Comparison of ENCODE assay signal across 20 mouse cellular contexts in genomic region chr11:45173546-45173945, GRCm38 (mm10).
DNase-seq lines count a peak whose midpoint lies in the region; ATAC-seq and TF ChIP-seq lines count a peak whose summit lies in the region.
"Had no signal": no experiment of that assay in that cellular context is flagged by ENCODE, and none has a peak within 500 bp of the region (broad histone marks: within the 10 kb centered on the region; RNA-seq: fewer than 3 reads in every experiment).

No protein-coding gene starts in this region.

- H3K4me2 ChIP-seq in heart, embryonic 11.5 days = no peak overlapping the region
- no peak overlapping the region for H3K4me2 ChIP-seq in limb, embryonic 13.5 days (replicated peaks)
- H3K4me2 ChIP-seq: hindbrain, embryonic 12.5 days; neural tube, embryonic 15.5 days had no signal

- no peaks in the 10 kb centered on the region for H3K9me3 ChIP-seq in heart, embryonic 11.5 days (replicated peaks; ENCODE audit: control insufficient read depth, low read length)
- no peaks in the 10 kb centered on the region for H3K9me3 ChIP-seq in limb, embryonic 13.5 days
- no peaks in the 10 kb centered on the region for H3K9me3 ChIP-seq in limb, embryonic 10.5 days (replicated peaks)
- H3K9me3 ChIP-seq: G1E; hindbrain, embryonic 12.5 days; neural tube, embryonic 15.5 days had no signal

- WGBS in heart, embryonic 11.5 days (ENCODE audit: insufficient replicate concordance) = 72% methylated on average over 2 of the region's 2 CpGs
- 82% methylated on average over 2 of the region's 2 CpGs for WGBS in limb, embryonic 13.5 days
- 82% methylated on average over 2 of the region's 2 CpGs for WGBS in limb, embryonic 10.5 days
- WGBS in spleen, adult 2 months = 87% methylated on average over 2 of the region's 2 CpGs

- no peak overlapping the region for H3K4me3 ChIP-seq in heart, embryonic 11.5 days (ENCODE audit: low read depth, low read length)
- no peak overlapping the region for H3K4me3 ChIP-seq in limb, embryonic 13.5 days
- H3K4me3 ChIP-seq in limb, embryonic 10.5 days = no peak overlapping the region
- H3K4me3 ChIP-seq in spleen, adult 2 months (ENCODE audit: extremely low read depth, insufficient read depth, insufficient read length) = no peak overlapping the region
- H3K4me3 ChIP-seq: hindbrain, embryonic 12.5 days; myocyte; neural tube, embryonic 15.5 days had no signal

- TF ChIP-seq POLR2A in spleen, adult 2 months (IDR thresholded peaks at IDR 0.05; ENCODE audit: low read depth, low read length) = no peak

- TF ChIP-seq CTCF in spleen, adult 2 months (IDR thresholded peaks at IDR 0.05; ENCODE audit: extremely low read depth, insufficient read depth, insufficient read length, insufficient replicate concordance) = peak; percentile 34; the same call in 1 of the 2 replicates

- H3K4me1 ChIP-seq in heart, embryonic 11.5 days (ENCODE audit: control insufficient read depth, insufficient read depth, low read length) = no peaks in the 10 kb centered on the region
- H3K4me1 ChIP-seq in limb, embryonic 13.5 days = peaks cover 31% of the 10 kb centered on the region
- peaks cover 13% of the 10 kb centered on the region for H3K4me1 ChIP-seq in limb, embryonic 10.5 days
- no peaks in the 10 kb centered on the region for H3K4me1 ChIP-seq in spleen, adult 2 months (ENCODE audit: control insufficient read depth, insufficient read depth, insufficient read length)
- H3K4me1 ChIP-seq: hindbrain, embryonic 12.5 days; neural tube, embryonic 15.5 days had no signal

- peak; percentile 79 for DNase-seq in heart, adult 11 months
- no peak for DNase-seq in limb, embryonic 10.5 days (ENCODE audit: low spot score)
- DNase-seq in spleen, adult 2 months (ENCODE audit: low read depth in 1 of 2, low spot score in 2 of 2) = peak in 1 of 2 experiments; percentile 40
- no peak for DNase-seq in spleen, postnatal 4 days (ENCODE audit: low spot score in 2 of 2)
- DNase-seq in spleen, postnatal 36 days (ENCODE audit: low spot score in 2 of 2) = peak; percentile 16 to 40
- no peak for DNase-seq in T-cell, adult 2 months (ENCODE audit: low spot score)
- DNase-seq: cerebellum, adult 11-12 months; cerebellum, postnatal 25 days; forebrain, postnatal 0 days; midbrain, embryonic 14.5 days; right cerebral cortex, postnatal 25 days; thymus, postnatal 14 days had no signal

- no peaks in the 10 kb centered on the region for H3K36me3 ChIP-seq in heart, embryonic 11.5 days (ENCODE audit: control insufficient read depth, insufficient read depth, low read length)
- H3K36me3 ChIP-seq in limb, embryonic 13.5 days = no peaks in the 10 kb centered on the region
- no peaks in the 10 kb centered on the region for H3K36me3 ChIP-seq in limb, embryonic 10.5 days
- H3K36me3 ChIP-seq in spleen, adult 2 months (ENCODE audit: control insufficient read depth, insufficient read depth, low read length) = no peaks in the 10 kb centered on the region
- H3K36me3 ChIP-seq: G1E; hindbrain, embryonic 12.5 days; neural tube, embryonic 15.5 days had no signal

- no peak for ATAC-seq in heart, embryonic 11.5 days (replicated peaks; ENCODE audit: insufficient number of reproducible peaks, low FRiP score, low TSS enrichment)
- no peak for ATAC-seq in limb, embryonic 13.5 days (ENCODE audit: low FRiP score, low read depth)
- ATAC-seq: forebrain, postnatal 0 days; intestine, embryonic 16.5 days had no signal

- no peaks in the 10 kb centered on the region for H3K27me3 ChIP-seq in heart, embryonic 11.5 days (ENCODE audit: control insufficient read depth, insufficient read depth, low read length)
- H3K27me3 ChIP-seq in limb, embryonic 13.5 days = no peaks in the 10 kb centered on the region
- no peaks in the 10 kb centered on the region for H3K27me3 ChIP-seq in limb, embryonic 10.5 days (ENCODE audit: low read depth, poor library complexity, severe bottlenecking)
- no peaks in the 10 kb centered on the region for H3K27me3 ChIP-seq in spleen, adult 2 months (ENCODE audit: control insufficient read depth, insufficient read depth, low read length)
- H3K27me3 ChIP-seq: hindbrain, embryonic 12.5 days; neural tube, embryonic 15.5 days had no signal

- no peak overlapping the region for H3K9ac ChIP-seq in heart, embryonic 11.5 days (ENCODE audit: low read depth, low read length)
- H3K9ac ChIP-seq in limb, embryonic 13.5 days = no peak overlapping the region
- H3K9ac ChIP-seq: forebrain, postnatal 0 days; hindbrain, embryonic 12.5 days; liver, embryonic 14.5 days; neural tube, embryonic 15.5 days had no signal

- H3K27ac ChIP-seq in heart, embryonic 11.5 days (ENCODE audit: low read depth, low read length) = no peak overlapping the region
- H3K27ac ChIP-seq in limb, embryonic 13.5 days = peak overlapping the region; percentile 39; the same call in 1 of the 2 replicates
- H3K27ac ChIP-seq in limb, embryonic 10.5 days = no peak overlapping the region
- H3K27ac ChIP-seq in spleen, adult 2 months (ENCODE audit: insufficient read depth, low read length) = no peak overlapping the region
- H3K27ac ChIP-seq: hindbrain, embryonic 12.5 days; liver, embryonic 14.5 days; neural tube, embryonic 15.5 days had no signal

Comparison
In these comparisons a context has a peak if more than half of its experiments do, and no peak if none do; other contexts are left out.
1. DNase-seq: peak in heart, adult 11 months (single experiment) and spleen, postnatal 36 days (2 of 2); none in limb, embryonic 10.5 days (single experiment), spleen, postnatal 4 days (0 of 2) and T-cell, adult 2 months (single experiment).